Mouse (Mus musculus): ENCODE results near the gene Prkab1.

DNA sequence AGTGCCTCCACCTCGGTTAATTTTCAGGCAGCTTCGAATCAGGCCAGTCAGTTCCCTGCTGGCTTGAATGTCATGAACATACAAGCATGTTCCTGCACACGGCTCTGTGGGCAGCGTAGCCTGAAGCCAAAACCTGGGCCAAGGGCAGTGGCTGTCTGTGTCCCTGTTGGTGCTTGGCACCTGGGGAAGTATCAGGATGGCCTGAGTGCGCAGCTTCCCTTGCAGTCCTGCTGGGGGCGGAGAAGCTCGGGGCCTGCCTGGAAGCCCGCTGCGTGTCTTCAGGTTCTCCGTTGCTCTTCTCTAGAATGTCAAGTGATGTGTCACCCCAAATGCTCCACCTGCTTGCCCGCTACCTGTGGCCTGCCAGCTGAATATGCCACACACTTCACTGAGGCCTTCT is 39.2 kb downstream of the Prkab1 start:
- TF ChIP-seq POLR2A (IDR thresholded peaks at IDR 0.05; ENCODE audit: borderline replicate concordance, control insufficient read depth, low read depth, low read length) (no peak), CTCF (IDR thresholded peaks at IDR 0.05; ENCODE audit: control insufficient read depth, insufficient read depth, low read length) (no peak)
